ENCODE assay signal across 12 mouse cellular contexts in genomic region chr17:85091762-85092161, GRCm38 (mm10). TPM values are rescaled to one million over a fixed set of nuclear protein-coding genes. Genes with fewer than 3 reads are reported as not detected.
A peak's percentile ranks its signal among the peaks of the same experiment; 100 is the strongest.
DNase-seq lines count a peak whose midpoint lies in the region; ATAC-seq and TF ChIP-seq lines count a peak whose summit lies in the region.
"Had no signal": no experiment of that assay in that cellular context is flagged by ENCODE, and none has a peak within 500 bp of the region (broad histone marks: within the 10 kb centered on the region; RNA-seq: fewer than 3 reads in every experiment).

No protein-coding gene starts in this region.

- ATAC-seq in heart, embryonic 15.5 days (replicated peaks; ENCODE audit: insufficient number of reproducible peaks, insufficient read depth, low FRiP score, low read depth) = no peak
- no peak for ATAC-seq in forebrain, embryonic 16.5 days
- no peak for ATAC-seq in liver, embryonic 14.5 days (ENCODE audit: insufficient read depth)
- ATAC-seq in granulocyte monocyte progenitor cell, adult 5-6 weeks (replicated peaks; ENCODE audit: poor library complexity, severe bottlenecking) = no peak

- 92% methylated on average over 6 of the region's 6 CpGs for WGBS in heart, embryonic 15.5 days
- whole genome bisulfite sequencing in forebrain, embryonic 16.5 days = 96% methylated on average over 6 of the region's 6 CpGs
- 73% methylated on average over 6 of the region's 6 CpGs for WGBS in liver, embryonic 14.5 days (ENCODE audit: insufficient replicate concordance)

- H3K36me3 ChIP-seq in heart, embryonic 15.5 days = no peaks in the 10 kb centered on the region
- H3K36me3 ChIP-seq in E14TG2a.4 (ENCODE audit: insufficient read depth, low read length) = peaks cover 10% of the 10 kb centered on the region
- H3K36me3 ChIP-seq in forebrain, embryonic 16.5 days (ENCODE audit: control insufficient read depth, insufficient read depth) = no peaks in the 10 kb centered on the region
- H3K36me3 ChIP-seq in liver, embryonic 14.5 days (replicated peaks; ENCODE audit: control insufficient read depth, insufficient read depth, low read depth) = no peaks in the 10 kb centered on the region

- no peak for DNase-seq in heart, postnatal 25 days (ENCODE audit: low spot score)
- no peak for DNase-seq in liver, embryonic 14.5 days (ENCODE audit: low read depth in 3 of 3, low spot score in 3 of 3)
- no peak for DNase-seq in right cerebral cortex, postnatal 4 days
- no peak for DNase-seq in thymus, postnatal 14 days
- DNase-seq: adrenal gland, postnatal 14 days; retina, postnatal 1 day; thymus, postnatal 25 days had no signal

- H3K9me3 ChIP-seq in heart, embryonic 15.5 days (replicated peaks) = no peaks in the 10 kb centered on the region
- no peaks in the 10 kb centered on the region for H3K9me3 ChIP-seq in E14TG2a.4 (ENCODE audit: low read length)
- no peaks in the 10 kb centered on the region for H3K9me3 ChIP-seq in forebrain, embryonic 16.5 days (ENCODE audit: control insufficient read depth, low read length)
- H3K9me3 ChIP-seq in liver, embryonic 14.5 days (ENCODE audit: control insufficient read depth, low read length) = no peaks in the 10 kb centered on the region

- peaks cover 29% of the 10 kb centered on the region for H3K4me1 ChIP-seq in heart, embryonic 15.5 days (replicated peaks)
- H3K4me1 ChIP-seq in E14TG2a.4 (replicated peaks; ENCODE audit: low read depth, low read length) = peaks cover 25% of the 10 kb centered on the region
- H3K4me1 ChIP-seq in forebrain, embryonic 16.5 days (replicated peaks; ENCODE audit: control insufficient read depth, insufficient read depth, low read length) = peaks cover 14% of the 10 kb centered on the region
- peaks cover 4 to 10% of the 10 kb centered on the region in 2 experiments; a peak in 3 of 4 replicates for H3K4me1 ChIP-seq in liver, embryonic 14.5 days (replicated peaks; ENCODE audit: control insufficient read depth in 2 of 2, insufficient read depth in 2 of 2, low read length in 1 of 2)

- no peak for TF ChIP-seq CTCF in E14TG2a.4 (conservative IDR thresholded peaks at IDR 0.05; ENCODE audit: low read length)
- TF ChIP-seq CTCF in liver, embryonic 14.5 days (IDR thresholded peaks at IDR 0.05; ENCODE audit: low read depth) = no peak

- TF ChIP-seq EP300 in liver, embryonic 14.5 days (IDR thresholded peaks at IDR 0.05; ENCODE audit: low read depth) = no peak

- intact Hi-C loops in heart, postnatal 25 days (cut with DNase I) = loop anchor here (5.0 kb wide), 3 partner anchors 134 to 299 kb away; partner anchors contain the start of genes Lrpprc and Ppm1b

- H3K27ac ChIP-seq in heart, embryonic 15.5 days = no peak overlapping the region
- no peak overlapping the region for H3K27ac ChIP-seq in forebrain, embryonic 16.5 days (ENCODE audit: low read length)
- H3K27ac ChIP-seq in liver, embryonic 14.5 days = no peak overlapping the region
- H3K27ac ChIP-seq: macrophage had no signal

- H3K4me2 ChIP-seq in heart, embryonic 15.5 days = peak overlapping the region; percentile 90; the same call in 1 of the 2 replicates
- peak overlapping the region; percentile 90; the same call in 1 of the 2 replicates for H3K4me2 ChIP-seq in forebrain, embryonic 16.5 days (ENCODE audit: low read length)
- peak overlapping the region; percentile 87 for H3K4me2 ChIP-seq in liver, embryonic 14.5 days (ENCODE audit: low read depth)

- no peak overlapping the region for H3K9ac ChIP-seq in heart, embryonic 15.5 days
- H3K9ac ChIP-seq in forebrain, embryonic 16.5 days (replicated peaks; ENCODE audit: low read depth, low read length) = no peak overlapping the region
- H3K9ac ChIP-seq in liver, embryonic 14.5 days (replicated peaks) = no peak overlapping the region

- peak overlapping the region; percentile 92; the same call in 1 of the 2 replicates for H3K4me3 ChIP-seq in heart, embryonic 15.5 days
- H3K4me3 ChIP-seq in E14TG2a.4 (replicated peaks; ENCODE audit: low read length) = peak overlapping the region; percentile 99
- no peak overlapping the region for H3K4me3 ChIP-seq in forebrain, embryonic 16.5 days (replicated peaks; ENCODE audit: low read length)
- no peak overlapping the region; a peak in 1 of 4 replicates for H3K4me3 ChIP-seq in liver, embryonic 14.5 days (ENCODE audit: insufficient read depth in 1 of 2, low read depth in 2 of 2, low read length in 2 of 2)

- no peaks in the 10 kb centered on the region for H3K27me3 ChIP-seq in heart, embryonic 15.5 days
- no peaks in the 10 kb centered on the region for H3K27me3 ChIP-seq in E14TG2a.4 (ENCODE audit: insufficient read depth, low read length)
- no peaks in the 10 kb centered on the region for H3K27me3 ChIP-seq in forebrain, embryonic 16.5 days (replicated peaks; ENCODE audit: control insufficient read depth, insufficient read depth, low read length)
- H3K27me3 ChIP-seq in liver, embryonic 14.5 days (ENCODE audit: control insufficient read depth, insufficient read depth, low read length) = no peaks in the 10 kb centered on the region

RNA-seq across cellular contexts. Expression of gene Camkmt, which starts 1.4 kb away (rescaled TPM):
- polyA plus RNA-seq in heart, embryonic 15.5 days (2015; fragmentation: Nextera tagmentation; extraction: Ambion mirVana) = 5.0 and 7.0 TPM in 2 replicates
- 1 to 10 TPM; 2.2 to 2.5 TPM for total RNA-seq in heart, postnatal 25 days (2021)
- 19.0 and 20.2 TPM in 2 replicates for polyA plus RNA-seq in forebrain, embryonic 16.5 days (2015; fragmentation: Nextera tagmentation; extraction: Ambion mirVana)
- polyA plus RNA-seq in liver, embryonic 14.5 days (2012; rRNA removed) = 0.76 and 0.77 TPM in 2 replicates
- polyA plus RNA-seq in liver, embryonic 14.5 days (2014; fragmentation: Nextera tagmentation; extraction: Ambion mirVana) = 3.0 and 3.6 TPM in 2 replicates
- 4.7 and 8.4 TPM in 2 replicates for total RNA-seq in granulocyte monocyte progenitor cell, adult 5-6 weeks (2014; fragmentation: Nextera tagmentation)
- 3.6 and 5.5 TPM in 2 replicates for total RNA-seq in granulocyte monocyte progenitor cell, adult 5-6 weeks (2017)

RNA-seq across cellular contexts. Expression of gene Prepl, which starts 1.7 kb away (rescaled TPM):
- 23.5 and 28.7 TPM in 2 replicates for polyA plus RNA-seq in heart, embryonic 15.5 days (2015; fragmentation: Nextera tagmentation; extraction: Ambion mirVana)
- 100 to 1,000 TPM; 147 to 152 TPM for total RNA-seq in heart, postnatal 25 days (2021)
- polyA plus RNA-seq in forebrain, embryonic 16.5 days (2015; fragmentation: Nextera tagmentation; extraction: Ambion mirVana) = 76.9 and 85.1 TPM in 2 replicates
- 5.7 and 7.2 TPM in 2 replicates for polyA plus RNA-seq in liver, embryonic 14.5 days (2012; rRNA removed)
- polyA plus RNA-seq in liver, embryonic 14.5 days (2014; fragmentation: Nextera tagmentation; extraction: Ambion mirVana) = 6.5 and 7.5 TPM in 2 replicates
- 29.3 and 39.9 TPM in 2 replicates for total RNA-seq in granulocyte monocyte progenitor cell, adult 5-6 weeks (2014; fragmentation: Nextera tagmentation)
- total RNA-seq in granulocyte monocyte progenitor cell, adult 5-6 weeks (2017) = 25.9 and 28.0 TPM in 2 replicates

Comparison
In these comparisons a context has a peak if more than half of its experiments do, and no peak if none do; other contexts are left out.
1. H3K4me3 ChIP-seq: peak in heart, embryonic 15.5 days (single experiment) and E14TG2a.4 (single experiment); none in forebrain, embryonic 16.5 days (single experiment) and liver, embryonic 14.5 days (0 of 2).
2. Peak in every context shown above with its lines, with median percentiles within 50 percentile points of each other: H3K4me2 ChIP-seq.